Mouse (Mus musculus): ENCODE measurements around the gene Sebox. TPM values are rescaled to one million over a fixed set of nuclear protein-coding genes. Genes with fewer than 3 reads are reported as not detected.

Gene Sebox
- polyA plus RNA-seq, 1 experiment from 2014 or later = not detected

- no peak overlapping the region for H3K4me2 ChIP-seq (ENCODE audit: low read depth, low read length, severe bottlenecking)
- no peaks in the 10 kb centered on the region for H3K27me3 ChIP-seq (ENCODE audit: control insufficient read depth, insufficient read depth, low read length)
- peaks cover 2% of the 10 kb centered on the region; the same call in 1 of the 2 replicates for H3K36me3 ChIP-seq (ENCODE audit: control insufficient read depth, insufficient read depth, low read length)
- WGBS = 87% methylated on average over 20 of the region's 20 CpGs
- ATAC-seq (replicated peaks; ENCODE audit: low FRiP score) = no peak
- H3K4me3 ChIP-seq (ENCODE audit: low read depth, low read length) = no peak overlapping the region
- no peak overlapping the region for H3K27ac ChIP-seq (ENCODE audit: low read depth, low read length)
- no peak overlapping the region for H3K9ac ChIP-seq (ENCODE audit: low read length)
- H3K4me1 ChIP-seq (replicated peaks; ENCODE audit: control insufficient read depth, insufficient read depth, low read length) = no peaks in the 10 kb centered on the region; the same call in 1 of the 2 replicates
- no peak for DNase-seq (ENCODE audit: low spot score)
- H3K9me3 ChIP-seq (ENCODE audit: control insufficient read depth, low read length) = no peaks in the 10 kb centered on the region
These were observed 1.7 kb upstream of the Sebox start for GRCm38 (mm10) chr11:78501529-78501928.

- Histone ChIP-seq H3K4me1 (replicated peaks; ENCODE audit: control insufficient read depth, insufficient read depth, low read length) (no peaks in the 10 kb centered on the region), H3K27me3 (ENCODE audit: control insufficient read depth, insufficient read depth, low read length) (no peaks in the 10 kb centered on the region), H3K4me2 (ENCODE audit: low read depth, low read length, severe bottlenecking) (no peak overlapping the region), H3K9me3 (ENCODE audit: control insufficient read depth, low read length) (no peaks in the 10 kb centered on the region), H3K36me3 (ENCODE audit: control insufficient read depth, insufficient read depth, low read length) (peaks cover 8% of the 10 kb centered on the region), H3K4me3 (ENCODE audit: low read depth, low read length) (no peak overlapping the region), H3K27ac (ENCODE audit: low read depth, low read length) (no peak overlapping the region), H3K9ac (ENCODE audit: low read length) (no peak overlapping the region)
- DNase-seq (ENCODE audit: low spot score) = no peak
- no peak for ATAC-seq (replicated peaks; ENCODE audit: low FRiP score)
- WGBS = 82% methylated on average over 3 of the region's 3 CpGs
These were observed 2.2 kb downstream of the Sebox start for GRCm38 (mm10) chr11:78505430-78505829.

GRCm38 (mm10) chr11:78509148-78509547, 5.9 kb downstream of the Sebox start:
- Histone ChIP-seq H3K27ac (ENCODE audit: low read depth, low read length) (no peak overlapping the region), H3K4me1 (replicated peaks; ENCODE audit: control insufficient read depth, insufficient read depth, low read length) (peaks cover 4% of the 10 kb centered on the region; the same call in 1 of the 2 replicates), H3K9me3 (ENCODE audit: control insufficient read depth, low read length) (no peaks in the 10 kb centered on the region), H3K36me3 (ENCODE audit: control insufficient read depth, insufficient read depth, low read length) (peaks cover 8% of the 10 kb centered on the region), H3K4me2 (ENCODE audit: low read depth, low read length, severe bottlenecking) (no peak overlapping the region), H3K4me3 (ENCODE audit: low read depth, low read length) (no peak overlapping the region), H3K27me3 (ENCODE audit: control insufficient read depth, insufficient read depth, low read length) (no peaks in the 10 kb centered on the region), H3K9ac (ENCODE audit: low read length) (no peak overlapping the region)
- DNase-seq (ENCODE audit: low spot score) = no peak
- no peak for ATAC-seq (replicated peaks; ENCODE audit: low FRiP score)
- WGBS = 79% methylated on average over 5 of the region's 5 CpGs

- peak within 1 kb of the TSS; percentile 88 for H3K4me3 ChIP-seq (ENCODE audit: low read depth, low read length)
- H3K36me3 ChIP-seq (ENCODE audit: control insufficient read depth, insufficient read depth, low read length) = peaks cover 14% of the 10 kb centered on the region
- under 1% methylated on average over 65 of the region's 67 CpGs for WGBS
- no peaks in the 10 kb centered on the region for H3K9me3 ChIP-seq (ENCODE audit: control insufficient read depth, low read length)
- peak within 1 kb of the TSS; percentile 95 for H3K9ac ChIP-seq (ENCODE audit: low read length)
- DNase-seq (ENCODE audit: low spot score) = peak; percentile 96
- H3K4me1 ChIP-seq (replicated peaks; ENCODE audit: control insufficient read depth, insufficient read depth, low read length) = peaks cover 4% of the 10 kb centered on the region; the same call in 1 of the 2 replicates
- ATAC-seq (replicated peaks; ENCODE audit: low FRiP score) = peak; percentile 93
- H3K27me3 ChIP-seq (ENCODE audit: control insufficient read depth, insufficient read depth, low read length) = no peaks in the 10 kb centered on the region
- H3K4me2 ChIP-seq (ENCODE audit: low read depth, low read length, severe bottlenecking) = peak within 1 kb of the TSS; percentile 94
- peak within 1 kb of the TSS; percentile 62 for H3K27ac ChIP-seq (ENCODE audit: low read depth, low read length)
These were observed 9.0 kb downstream of the Sebox start, which contains the start of the genes Tmem199 and Poldip2 for GRCm38 (mm10) chr11:78512025-78512957. Gene Tmem199 (minus strand): TSS chr11:78512172. Gene Poldip2 (plus strand): TSS chr11:78512193.

- Histone ChIP-seq H3K9ac (ENCODE audit: low read length) (peak overlapping the region; percentile 95), H3K4me3 (ENCODE audit: low read depth, low read length) (peak overlapping the region; percentile 88), H3K9me3 (ENCODE audit: control insufficient read depth, low read length) (no peaks in the 10 kb centered on the region), H3K4me1 (replicated peaks; ENCODE audit: control insufficient read depth, insufficient read depth, low read length) (peaks cover 4% of the 10 kb centered on the region; the same call in 1 of the 2 replicates), H3K27me3 (ENCODE audit: control insufficient read depth, insufficient read depth, low read length) (no peaks in the 10 kb centered on the region), H3K36me3 (ENCODE audit: control insufficient read depth, insufficient read depth, low read length) (peaks cover 11% of the 10 kb centered on the region), H3K27ac (ENCODE audit: low read depth, low read length) (no peak overlapping the region), H3K4me2 (ENCODE audit: low read depth, low read length, severe bottlenecking) (peak overlapping the region; percentile 94; the same call in 1 of the 2 replicates)
- WGBS = 84% methylated on average over 3 of the region's 3 CpGs
- ATAC-seq (replicated peaks; ENCODE audit: low FRiP score) (no peak), DNase-seq (ENCODE audit: low spot score) (no peak)
These were observed 10.0 kb downstream of the Sebox start for GRCm38 (mm10) chr11:78513106-78513790.

- H3K27me3 ChIP-seq (ENCODE audit: control insufficient read depth, insufficient read depth, low read length) = no peaks in the 10 kb centered on the region
- WGBS = 68% methylated on average over 2 of the region's 2 CpGs
- H3K36me3 ChIP-seq (ENCODE audit: control insufficient read depth, insufficient read depth, low read length) = peaks cover 15% of the 10 kb centered on the region
- no peak overlapping the region for H3K9ac ChIP-seq (ENCODE audit: low read length)
- no peaks in the 10 kb centered on the region for H3K9me3 ChIP-seq (ENCODE audit: control insufficient read depth, low read length)
- H3K4me3 ChIP-seq (ENCODE audit: low read depth, low read length) = no peak overlapping the region
- no peak overlapping the region for H3K4me2 ChIP-seq (ENCODE audit: low read depth, low read length, severe bottlenecking)
- DNase-seq (ENCODE audit: low spot score) (no peak), ATAC-seq (replicated peaks; ENCODE audit: low FRiP score) (no peak)
- no peak overlapping the region for H3K27ac ChIP-seq (ENCODE audit: low read depth, low read length)
- peaks cover 4% of the 10 kb centered on the region; the same call in 1 of the 2 replicates for H3K4me1 ChIP-seq (replicated peaks; ENCODE audit: control insufficient read depth, insufficient read depth, low read length)
These were observed 12.5 kb downstream of the Sebox start for GRCm38 (mm10) chr11:78515549-78516325.

GRCm38 (mm10) chr11:78518931-78519330, 15.7 kb downstream of the Sebox start:
- ATAC-seq (replicated peaks; ENCODE audit: low FRiP score) = no peak
- WGBS = 96% methylated on average over 10 of the region's 10 CpGs

GRCm38 (mm10) chr11:78521880-78522279, 18.6 kb downstream of the Sebox start:
- no peak for DNase-seq (ENCODE audit: low spot score)

More at GRCm38 (mm10) chr11:78518931-78519330, 15.7 kb downstream of the Sebox start:
- DNase-seq (ENCODE audit: low spot score) = no peak
- Histone ChIP-seq H3K9me3 (ENCODE audit: control insufficient read depth, low read length) (no peaks in the 10 kb centered on the region), H3K4me3 (ENCODE audit: low read depth, low read length) (no peak overlapping the region), H3K9ac (ENCODE audit: low read length) (no peak overlapping the region), H3K4me1 (replicated peaks; ENCODE audit: control insufficient read depth, insufficient read depth, low read length) (no peaks in the 10 kb centered on the region), H3K36me3 (ENCODE audit: control insufficient read depth, insufficient read depth, low read length) (peaks cover 28% of the 10 kb centered on the region), H3K27ac (ENCODE audit: low read depth, low read length) (no peak overlapping the region), H3K4me2 (ENCODE audit: low read depth, low read length, severe bottlenecking) (no peak overlapping the region), H3K27me3 (ENCODE audit: control insufficient read depth, insufficient read depth, low read length) (no peaks in the 10 kb centered on the region)

More at GRCm38 (mm10) chr11:78521880-78522279, 18.6 kb downstream of the Sebox start:
- 77% methylated on average over 3 of the region's 3 CpGs for WGBS
- ATAC-seq (replicated peaks; ENCODE audit: low FRiP score) = no peak
- H3K27me3 ChIP-seq (ENCODE audit: control insufficient read depth, insufficient read depth, low read length) = no peaks in the 10 kb centered on the region
- no peaks in the 10 kb centered on the region for H3K4me1 ChIP-seq (replicated peaks; ENCODE audit: control insufficient read depth, insufficient read depth, low read length)
- no peak overlapping the region for H3K4me3 ChIP-seq (ENCODE audit: low read depth, low read length)
- H3K9ac ChIP-seq (ENCODE audit: low read length) = no peak overlapping the region
- no peak overlapping the region for H3K27ac ChIP-seq (ENCODE audit: low read depth, low read length)
- H3K9me3 ChIP-seq (ENCODE audit: control insufficient read depth, low read length) = no peaks in the 10 kb centered on the region
- peaks cover 35% of the 10 kb centered on the region for H3K36me3 ChIP-seq (ENCODE audit: control insufficient read depth, insufficient read depth, low read length)
- H3K4me2 ChIP-seq (ENCODE audit: low read depth, low read length, severe bottlenecking) = no peak overlapping the region
